Mouse (Mus musculus) heart, adult 2 months (tissue): ENCODE results near the gene Pkp2.

Experiments used
- CTCF ChIP-seq: fragments of 200-600 bp; IDR thresholded peaks from 2 replicates; pipeline ENCODE4 v1.8.1; 2022; ENCODE audit warnings: antibody characterized with exemption, mild to moderate bottlenecking, moderate library complexity
- EP300 ChIP-seq: fragments of 200-500 bp; IDR thresholded peaks from 2 replicates; pipeline ENCODE4 v1.6.1; 2011; ENCODE audit warnings: low read depth, low read length, control low read depth; ENCODE audit not compliant: insufficient read depth

DNA sequence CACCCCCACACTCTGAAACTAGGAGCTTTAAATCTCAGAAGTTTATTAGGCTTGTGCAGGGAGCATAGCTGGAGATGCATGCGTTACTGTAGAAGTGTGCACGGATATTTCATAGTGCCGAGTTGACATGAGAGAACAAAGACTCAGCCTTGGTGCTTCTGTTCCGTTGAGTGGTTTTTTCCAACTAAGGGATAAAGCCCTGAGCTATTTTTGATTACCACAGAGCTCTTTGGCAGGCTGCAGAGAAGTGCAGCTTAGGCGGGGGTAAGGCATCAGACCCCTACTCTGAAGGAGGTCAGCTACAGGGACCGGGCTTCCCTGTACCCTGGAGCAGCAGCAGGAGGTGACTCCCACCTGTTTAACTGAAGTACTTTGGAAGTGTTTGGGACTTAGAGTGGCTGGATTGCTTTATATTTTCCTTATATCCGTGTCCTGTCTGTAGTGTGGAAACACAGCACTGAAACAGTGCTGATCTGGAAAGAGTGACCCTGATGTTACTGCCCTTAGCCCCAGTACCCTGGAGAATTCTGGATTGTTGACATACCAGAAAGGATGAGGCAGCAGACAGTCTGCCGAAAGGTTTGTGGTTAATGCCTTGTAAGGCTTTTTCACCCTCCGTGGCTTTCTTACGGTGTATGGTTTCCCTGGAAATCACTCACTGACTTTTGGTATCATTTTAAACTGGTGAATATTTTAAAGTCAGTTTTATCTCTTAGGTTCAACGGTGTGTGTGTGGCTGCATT lies 2.7 kb downstream of the Pkp2 start:
- no peak for TF ChIP-seq CTCF
- no peak for TF ChIP-seq EP300
